Mouse (Mus musculus): Measurements from ENCODE around the gene Hspb11. TPM values are rescaled to one million over a fixed set of nuclear protein-coding genes. Genes with fewer than 3 reads are reported as not detected.
A peak's percentile ranks its signal among the peaks of the same experiment; 100 is the strongest.

The Hspb11 gene
- polyA plus RNA-seq, 1 experiment from 2014 or later: 34.0 TPM

DNA sequence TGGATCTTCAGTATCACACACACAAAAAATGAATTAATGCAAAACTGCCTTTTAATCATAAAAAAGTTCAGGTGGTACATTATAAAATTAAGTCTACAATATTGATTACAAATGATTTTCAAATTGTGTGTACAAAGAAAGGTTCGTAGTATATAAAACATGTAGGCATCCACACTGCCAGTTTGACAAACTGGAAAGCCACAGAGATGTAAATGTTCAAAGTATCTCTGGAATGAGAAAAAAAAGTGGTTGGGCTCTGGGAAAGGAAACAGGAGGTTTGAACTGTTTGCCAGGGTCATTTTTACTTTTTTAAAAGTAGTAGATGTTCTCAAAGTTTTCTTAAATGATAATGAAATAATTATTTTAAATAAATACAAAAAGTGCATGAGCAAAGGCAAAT lies 7.4 kb upstream of the Hspb11 start:
- no peak overlapping the region for H3K9ac ChIP-seq (ENCODE audit: low read length)
- H3K9me3 ChIP-seq (replicated peaks; ENCODE audit: control insufficient read depth, low read length): no peaks in the 10 kb centered on the region
- peaks cover 6% of the 10 kb centered on the region for H3K36me3 ChIP-seq (ENCODE audit: control insufficient read depth, insufficient read depth)
- 32% methylated on average over 1 of the region's 1 CpGs for WGBS
- H3K27me3 ChIP-seq (ENCODE audit: control insufficient read depth, insufficient read depth, low read length): no peaks in the 10 kb centered on the region
- H3K4me1 ChIP-seq (ENCODE audit: control insufficient read depth, insufficient read depth, low read length): peaks cover 54% of the 10 kb centered on the region
- ATAC-seq (replicated peaks; ENCODE audit: extremely low read depth, insufficient read depth, low FRiP score): no peak
- no peak overlapping the region; the same call in 1 of the 2 replicates for H3K27ac ChIP-seq (ENCODE audit: low read length)
- H3K4me2 ChIP-seq (ENCODE audit: low read depth, low read length): no peak overlapping the region
- no peak overlapping the region for H3K4me3 ChIP-seq (ENCODE audit: low read length)

DNA sequence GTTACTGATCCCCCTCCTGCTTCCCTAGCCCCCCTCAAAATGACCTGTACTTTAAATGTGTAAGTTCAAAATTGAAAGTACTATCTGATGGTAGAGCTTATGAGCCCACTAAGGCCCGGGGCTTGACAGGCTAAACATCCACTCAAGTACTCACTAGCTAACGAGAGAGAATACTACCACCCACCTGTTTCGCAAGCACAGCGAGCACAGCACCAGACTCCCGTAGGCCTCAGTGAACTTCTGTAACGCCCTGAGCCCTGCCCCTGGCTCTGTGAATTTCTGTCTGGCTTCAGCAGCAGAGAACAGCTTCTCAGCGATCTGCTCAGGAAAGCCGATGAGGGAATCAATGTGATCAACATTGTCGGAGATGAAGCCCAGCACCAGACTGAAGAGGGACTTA lies 6.3 kb upstream of the Hspb11 start:
- Histone ChIP-seq H3K27ac (ENCODE audit: low read length) (peak overlapping the region; percentile 6; the same call in 1 of the 2 replicates), H3K4me1 (ENCODE audit: control insufficient read depth, insufficient read depth, low read length) (peaks cover 58% of the 10 kb centered on the region)

DNA sequence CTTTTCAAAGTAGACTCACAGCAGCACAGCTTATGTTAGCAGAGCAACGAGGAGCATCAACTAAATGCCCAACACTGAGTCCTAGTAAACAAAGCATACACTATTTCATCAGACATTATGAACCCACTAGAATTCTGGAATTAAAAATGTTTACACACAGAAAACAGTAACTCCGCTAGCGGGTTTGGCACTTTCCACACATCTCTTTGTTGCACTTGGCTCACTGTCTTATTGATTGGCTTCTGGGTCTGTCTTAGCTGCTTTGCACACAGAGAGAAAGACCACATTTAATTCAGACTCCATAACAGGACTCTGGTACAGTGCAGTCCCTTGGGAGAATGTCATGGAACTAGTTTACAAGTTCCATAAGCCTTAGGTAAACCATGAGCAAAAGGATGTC lies 5.3 kb upstream of the Hspb11 start:
- H3K27ac ChIP-seq (ENCODE audit: low read length): peak overlapping the region; percentile 35

More for the DNA sequence above, 6.3 kb upstream of the Hspb11 start:
- Histone ChIP-seq H3K36me3 (ENCODE audit: control insufficient read depth, insufficient read depth) (no peaks in the 10 kb centered on the region), H3K4me3 (ENCODE audit: low read length) (no peak overlapping the region), H3K9me3 (replicated peaks; ENCODE audit: control insufficient read depth, low read length) (no peaks in the 10 kb centered on the region), H3K27me3 (ENCODE audit: control insufficient read depth, insufficient read depth, low read length) (no peaks in the 10 kb centered on the region), H3K9ac (ENCODE audit: low read length) (no peak overlapping the region; the same call in 1 of the 2 replicates), H3K4me2 (ENCODE audit: low read depth, low read length) (no peak overlapping the region)
- WGBS: 61% methylated on average over 9 of the region's 9 CpGs
- no peak for ATAC-seq (replicated peaks; ENCODE audit: extremely low read depth, insufficient read depth, low FRiP score)

DNA sequence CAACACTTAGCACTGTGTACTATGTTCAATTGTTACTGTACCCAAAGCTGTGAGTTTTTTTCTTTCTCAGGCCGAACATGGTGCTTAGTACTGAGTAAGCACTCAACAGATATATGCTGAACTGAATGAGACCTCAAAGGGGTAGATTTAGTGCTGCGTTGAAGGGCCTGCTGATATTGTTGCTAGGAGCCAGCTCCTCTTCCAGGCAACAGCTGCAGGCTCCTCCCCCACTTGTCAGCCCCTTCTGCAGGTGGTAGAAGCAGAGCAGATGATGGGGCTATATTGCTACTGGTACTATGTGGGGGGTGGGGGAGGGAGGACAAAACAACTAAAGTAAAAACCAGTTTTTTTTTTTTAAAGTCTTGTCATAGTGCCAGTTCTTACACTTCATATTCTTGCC lies 3.9 kb upstream of the Hspb11 start:
- Histone ChIP-seq H3K9me3 (replicated peaks; ENCODE audit: control insufficient read depth, low read length) (no peaks in the 10 kb centered on the region), H3K27me3 (ENCODE audit: control insufficient read depth, insufficient read depth, low read length) (no peaks in the 10 kb centered on the region), H3K4me3 (ENCODE audit: low read length) (no peak overlapping the region), H3K4me1 (ENCODE audit: control insufficient read depth, insufficient read depth, low read length) (peaks cover 54% of the 10 kb centered on the region), H3K9ac (ENCODE audit: low read length) (no peak overlapping the region), H3K36me3 (ENCODE audit: control insufficient read depth, insufficient read depth) (no peaks in the 10 kb centered on the region), H3K27ac (ENCODE audit: low read length) (peak overlapping the region; percentile 16; the same call in 1 of the 2 replicates), H3K4me2 (ENCODE audit: low read depth, low read length) (no peak overlapping the region)
- 23% methylated on average over 2 of the region's 2 CpGs for WGBS
- ATAC-seq (replicated peaks; ENCODE audit: extremely low read depth, insufficient read depth, low FRiP score): no peak

More for the DNA sequence above, 5.3 kb upstream of the Hspb11 start:
- Histone ChIP-seq H3K9ac (ENCODE audit: low read length) (no peak overlapping the region), H3K4me1 (ENCODE audit: control insufficient read depth, insufficient read depth, low read length) (peaks cover 60% of the 10 kb centered on the region), H3K27me3 (ENCODE audit: control insufficient read depth, insufficient read depth, low read length) (no peaks in the 10 kb centered on the region), H3K4me2 (ENCODE audit: low read depth, low read length) (no peak overlapping the region), H3K36me3 (ENCODE audit: control insufficient read depth, insufficient read depth) (no peaks in the 10 kb centered on the region), H3K9me3 (replicated peaks; ENCODE audit: control insufficient read depth, low read length) (no peaks in the 10 kb centered on the region), H3K4me3 (ENCODE audit: low read length) (no peak overlapping the region)
- no peak for ATAC-seq (replicated peaks; ENCODE audit: extremely low read depth, insufficient read depth, low FRiP score)
- WGBS: 78% methylated on average over 3 of the region's 3 CpGs

DNA sequence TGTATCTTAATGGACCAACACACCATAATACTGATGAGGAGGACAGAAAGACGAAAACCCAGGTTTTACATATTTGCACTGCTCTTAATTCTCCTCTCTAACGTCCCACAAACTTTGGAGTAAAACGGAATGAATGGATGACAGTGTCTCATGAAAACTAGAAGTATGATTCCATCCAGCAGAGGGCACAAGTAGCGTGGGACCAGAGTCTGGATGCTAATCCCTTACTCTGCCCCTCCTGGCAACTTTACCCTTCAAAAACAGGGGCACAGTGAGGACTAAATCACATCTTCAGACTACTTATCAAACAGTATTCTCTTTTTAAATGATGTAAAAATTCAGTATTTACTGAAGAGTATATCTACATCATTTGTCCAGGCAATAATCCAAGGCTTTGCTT lies 2.9 kb upstream of the Hspb11 start:
- Histone ChIP-seq H3K4me1 (ENCODE audit: control insufficient read depth, insufficient read depth, low read length) (peaks cover 45% of the 10 kb centered on the region), H3K4me2 (ENCODE audit: low read depth, low read length) (no peak overlapping the region), H3K4me3 (ENCODE audit: low read length) (no peak overlapping the region), H3K27ac (ENCODE audit: low read length) (no peak overlapping the region), H3K36me3 (ENCODE audit: control insufficient read depth, insufficient read depth) (no peaks in the 10 kb centered on the region), H3K9ac (ENCODE audit: low read length) (no peak overlapping the region), H3K9me3 (replicated peaks; ENCODE audit: control insufficient read depth, low read length) (no peaks in the 10 kb centered on the region), H3K27me3 (ENCODE audit: control insufficient read depth, insufficient read depth, low read length) (no peaks in the 10 kb centered on the region)
- ATAC-seq (replicated peaks; ENCODE audit: extremely low read depth, insufficient read depth, low FRiP score): no peak
- WGBS: 14% methylated on average over 4 of the region's 4 CpGs

DNA sequence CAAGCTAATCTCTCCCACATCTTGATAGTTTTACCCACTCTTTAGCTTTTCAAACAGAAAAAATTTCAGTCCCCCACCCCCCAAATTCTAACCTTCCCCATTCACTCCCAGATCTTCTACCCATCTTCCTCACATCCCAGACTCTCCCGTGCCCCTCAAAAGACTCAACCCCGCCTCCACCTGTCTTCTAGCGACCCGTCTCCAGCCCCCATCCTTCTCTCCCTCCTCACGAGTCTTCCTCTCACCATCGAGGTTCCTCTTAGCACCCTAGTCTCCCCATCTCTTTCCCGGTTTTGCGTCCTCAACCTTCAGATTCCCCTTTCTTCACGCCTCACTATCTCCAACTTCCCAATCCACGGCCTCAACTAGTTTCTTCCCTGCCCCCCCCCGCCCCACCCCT lies 871 bp upstream of the Hspb11 start:
- peaks cover 33% of the 10 kb centered on the region for H3K4me1 ChIP-seq (ENCODE audit: control insufficient read depth, insufficient read depth, low read length)
- H3K4me2 ChIP-seq (ENCODE audit: low read depth, low read length): peak overlapping the region; percentile 88
- peak overlapping the region; percentile 92 for H3K4me3 ChIP-seq (ENCODE audit: low read length)
- H3K27ac ChIP-seq (ENCODE audit: low read length): 0 out of 2 replicates have a peak overlapping the region, but pooled peaks have one; percentile 4
- H3K9ac ChIP-seq (ENCODE audit: low read length): peak overlapping the region; percentile 92
- 3% methylated on average over 11 of the region's 11 CpGs for WGBS
- H3K9me3 ChIP-seq (replicated peaks; ENCODE audit: control insufficient read depth, low read length): no peaks in the 10 kb centered on the region
- no peaks in the 10 kb centered on the region for H3K36me3 ChIP-seq (ENCODE audit: control insufficient read depth, insufficient read depth)
- H3K27me3 ChIP-seq (ENCODE audit: control insufficient read depth, insufficient read depth, low read length): no peaks in the 10 kb centered on the region
- no peak for ATAC-seq (replicated peaks; ENCODE audit: extremely low read depth, insufficient read depth, low FRiP score)

DNA sequence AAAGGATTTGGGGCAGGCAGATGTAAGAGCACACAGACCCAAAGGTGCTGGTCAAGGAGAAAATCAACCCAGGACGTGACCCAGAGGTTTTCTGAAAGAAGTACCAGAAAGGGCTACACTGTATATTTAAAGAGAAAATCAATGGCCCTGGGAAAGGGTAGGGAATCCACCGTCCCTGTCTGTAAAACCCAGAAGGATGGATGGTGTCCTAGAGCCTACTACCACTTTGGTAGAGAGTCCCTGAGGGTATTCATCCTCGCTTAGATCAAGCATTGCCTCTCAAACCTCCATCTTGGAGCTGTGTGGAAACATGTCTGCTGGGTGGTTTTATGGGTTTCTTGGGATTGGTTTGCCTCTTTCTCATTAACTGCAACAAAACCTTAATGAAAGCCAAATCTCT lies 1.0 kb downstream of the Hspb11 start:
- no peaks in the 10 kb centered on the region for H3K27me3 ChIP-seq (ENCODE audit: control insufficient read depth, insufficient read depth, low read length)
- no peaks in the 10 kb centered on the region for H3K9me3 ChIP-seq (replicated peaks; ENCODE audit: control insufficient read depth, low read length)
- no peak for ATAC-seq (replicated peaks; ENCODE audit: extremely low read depth, insufficient read depth, low FRiP score)
- H3K36me3 ChIP-seq (ENCODE audit: control insufficient read depth, insufficient read depth): no peaks in the 10 kb centered on the region
- H3K9ac ChIP-seq (ENCODE audit: low read length): peak overlapping the region; percentile 92
- H3K4me1 ChIP-seq (ENCODE audit: control insufficient read depth, insufficient read depth, low read length): peaks cover 25% of the 10 kb centered on the region
- H3K27ac ChIP-seq (ENCODE audit: low read length): peak overlapping the region; percentile 81
- peak overlapping the region; percentile 80 for H3K4me2 ChIP-seq (ENCODE audit: low read depth, low read length)
- H3K4me3 ChIP-seq (ENCODE audit: low read length): peak overlapping the region; percentile 92
- WGBS: 31% methylated on average over 3 of the region's 3 CpGs

DNA sequence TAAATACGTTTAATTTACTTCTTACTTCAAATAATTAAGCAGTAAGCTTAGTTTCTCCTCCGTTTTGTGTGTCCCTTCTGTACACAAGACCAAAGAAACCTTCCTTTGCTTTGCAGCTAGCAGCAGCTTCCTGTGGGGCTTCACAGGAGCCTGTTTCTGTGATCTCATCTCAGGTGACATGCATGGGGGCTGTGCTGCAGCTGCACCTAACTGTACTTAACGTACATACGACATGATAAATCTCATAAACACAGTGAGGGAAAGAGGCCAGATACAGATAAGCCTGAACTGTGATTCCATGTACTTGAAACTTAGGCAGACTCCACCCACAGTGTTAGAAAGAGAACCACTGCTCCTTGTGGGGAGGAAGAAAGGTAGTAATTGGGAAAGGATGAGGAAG lies 6.6 kb downstream of the Hspb11 start:
- H3K27me3 ChIP-seq (ENCODE audit: control insufficient read depth, insufficient read depth, low read length): no peaks in the 10 kb centered on the region
- no peak overlapping the region for H3K4me2 ChIP-seq (ENCODE audit: low read depth, low read length)
- H3K9ac ChIP-seq (ENCODE audit: low read length): no peak overlapping the region
- peak; percentile 70 for ATAC-seq (replicated peaks; ENCODE audit: extremely low read depth, insufficient read depth, low FRiP score)
- H3K4me3 ChIP-seq (ENCODE audit: low read length): no peak overlapping the region
- WGBS: 31% methylated on average over 4 of the region's 4 CpGs
- peaks cover 4% of the 10 kb centered on the region; the same call in 1 of the 2 replicates for H3K36me3 ChIP-seq (ENCODE audit: control insufficient read depth, insufficient read depth)
- H3K9me3 ChIP-seq (replicated peaks; ENCODE audit: control insufficient read depth, low read length): peaks cover 2% of the 10 kb centered on the region; the same call in 1 of the 2 replicates
- H3K27ac ChIP-seq (ENCODE audit: low read length): peak overlapping the region; percentile 39; the same call in 1 of the 2 replicates
- H3K4me1 ChIP-seq (ENCODE audit: control insufficient read depth, insufficient read depth, low read length): peaks cover 4% of the 10 kb centered on the region; the same call in 1 of the 2 replicates

DNA sequence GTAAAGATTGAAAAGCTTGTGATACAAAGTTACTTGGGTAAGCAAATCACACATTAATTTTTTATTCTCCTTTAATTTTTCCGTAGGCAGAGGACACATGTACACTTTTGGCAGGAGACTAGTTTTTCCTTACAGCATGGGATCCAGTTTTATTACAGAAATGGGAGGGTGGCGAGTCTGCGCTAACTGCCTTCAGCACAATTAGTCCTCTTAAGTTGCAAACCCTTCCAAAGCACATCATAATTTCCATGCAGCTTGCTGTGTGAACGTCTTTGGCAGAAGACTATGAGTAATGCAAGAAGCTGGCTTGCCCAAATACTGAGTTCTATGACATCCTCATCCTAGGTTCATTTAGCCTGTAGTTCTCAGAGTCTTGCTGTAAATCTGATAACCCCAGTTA lies 20.3 kb downstream of the Hspb11 start:
- Histone ChIP-seq H3K9me3 (replicated peaks; ENCODE audit: control insufficient read depth, low read length) (no peaks in the 10 kb centered on the region), H3K4me3 (ENCODE audit: low read length) (no peak overlapping the region), H3K4me1 (ENCODE audit: control insufficient read depth, insufficient read depth, low read length) (0 out of 2 replicates have a peak, but pooled peaks cover 3% of the 10 kb centered on the region), H3K36me3 (ENCODE audit: control insufficient read depth, insufficient read depth) (no peaks in the 10 kb centered on the region), H3K4me2 (ENCODE audit: low read depth, low read length) (no peak overlapping the region), H3K27ac (ENCODE audit: low read length) (no peak overlapping the region), H3K9ac (ENCODE audit: low read length) (no peak overlapping the region), H3K27me3 (ENCODE audit: control insufficient read depth, insufficient read depth, low read length) (no peaks in the 10 kb centered on the region)
- ATAC-seq (replicated peaks; ENCODE audit: extremely low read depth, insufficient read depth, low FRiP score): no peak
- WGBS: 71% methylated on average over 4 of the region's 4 CpGs

All from heart, embryonic 16.5 days (tissue).